Mouse (Mus musculus) left cerebral cortex, postnatal 4 days (tissue): Measurements from ENCODE around the gene Ccdc18. TPM values are rescaled to one million over a fixed set of nuclear protein-coding genes. Genes with fewer than 3 reads are reported as not detected.
"Not testable (repeated sequence)": the region's sequence is repeated elsewhere in the genome, so short reads cannot be mapped to it uniquely, and the experiment has no call there.

ENCODE experiments used
- DNase-seq: peaks from one replicate; pipeline ENCODE4 v3.0.0-alpha.2; 2022
- intact Hi-C: fragments of 180-260 bp; cut with DNase I; formaldehyde crosslinking; loops from one replicate; pipeline ENCODE4 v1.15.1; 2025
- total RNA-seq, 2 experiments: library from RNA; stranded (reverse); gene quantifications; 2 replicates each; pipeline ENCODE4 v1.2.3; 2021

Ccdc18 gene
- total RNA-seq, 2 experiments from 2014 or later: 2.3 to 2.9 TPM

DNA sequence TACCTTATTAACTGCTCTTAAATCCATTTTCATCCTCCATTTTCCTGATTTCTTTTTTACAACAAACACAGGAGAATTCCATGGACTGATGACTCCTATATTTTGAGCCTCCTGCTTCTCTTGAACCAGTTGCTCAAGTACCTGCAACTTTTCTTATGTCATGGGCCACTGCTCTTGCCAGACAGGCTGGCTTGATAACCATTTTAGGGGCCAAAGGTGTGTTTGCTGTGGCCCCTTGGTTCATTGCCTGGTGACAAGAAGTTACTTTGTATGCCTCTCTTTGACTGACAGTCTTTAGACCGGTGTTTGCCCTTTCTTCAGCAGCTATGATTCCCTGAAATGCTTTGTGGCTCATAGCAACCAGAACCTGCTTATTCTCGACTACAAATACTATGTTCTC is 117.4 kb downstream of the Ccdc18 start:
- no peak for DNase-seq
- intact Hi-C loops: no loop called here

DNA sequence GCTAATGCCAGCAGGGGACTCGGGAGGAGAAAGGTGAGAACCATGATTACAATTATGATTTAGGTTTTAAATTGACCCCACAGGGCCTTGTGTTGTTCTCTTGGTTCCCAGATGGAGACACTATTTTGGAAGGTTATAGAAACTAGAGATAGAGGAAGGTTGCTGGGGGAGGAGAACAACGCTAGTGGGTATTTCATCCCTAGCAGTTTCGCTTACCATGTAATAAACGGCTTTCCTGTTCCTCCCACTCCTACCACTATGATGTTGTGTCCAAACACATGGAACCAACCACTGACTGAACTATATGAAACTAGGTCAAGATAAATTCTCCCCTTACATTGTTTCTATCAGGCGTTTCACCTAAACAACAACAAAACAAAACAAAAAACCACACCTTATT is 122.6 kb downstream of the Ccdc18 start:
- intact Hi-C loops: no loop called here
- no peak for DNase-seq

DNA sequence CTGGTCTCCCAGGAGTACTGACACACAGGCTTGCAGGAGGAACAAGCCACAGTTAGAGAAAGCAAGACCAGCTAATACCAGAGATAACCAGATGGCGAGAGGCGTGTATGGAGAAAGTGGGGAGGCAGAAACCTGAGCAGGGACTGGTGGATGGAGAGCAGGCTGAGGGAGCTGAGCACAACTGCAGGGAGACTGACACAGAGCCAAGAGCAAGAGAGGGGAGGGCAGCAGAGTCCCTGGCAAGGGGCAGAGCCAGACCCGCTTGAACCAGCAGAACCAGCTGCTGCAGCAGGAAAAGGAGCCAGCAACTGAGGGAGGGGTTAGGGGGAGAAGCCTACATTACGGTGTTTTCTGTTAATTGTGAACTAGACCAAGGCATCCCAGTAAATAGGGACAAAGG is 130.0 kb downstream of the Ccdc18 start:
- peak; percentile 78 for DNase-seq
- intact Hi-C loops: no loop called here

- DNase-seq, intact Hi-C loops: not testable (repeated sequence)
Measured at GRCm38 (mm10) chr5:108263785-108264184, 131.1 kb downstream of the Ccdc18 start.

GRCm38 (mm10) chr5:108266990-108267389 is 134.3 kb downstream of the Ccdc18 start:
- intact Hi-C loops: no loop called here
- no peak for DNase-seq

DNA sequence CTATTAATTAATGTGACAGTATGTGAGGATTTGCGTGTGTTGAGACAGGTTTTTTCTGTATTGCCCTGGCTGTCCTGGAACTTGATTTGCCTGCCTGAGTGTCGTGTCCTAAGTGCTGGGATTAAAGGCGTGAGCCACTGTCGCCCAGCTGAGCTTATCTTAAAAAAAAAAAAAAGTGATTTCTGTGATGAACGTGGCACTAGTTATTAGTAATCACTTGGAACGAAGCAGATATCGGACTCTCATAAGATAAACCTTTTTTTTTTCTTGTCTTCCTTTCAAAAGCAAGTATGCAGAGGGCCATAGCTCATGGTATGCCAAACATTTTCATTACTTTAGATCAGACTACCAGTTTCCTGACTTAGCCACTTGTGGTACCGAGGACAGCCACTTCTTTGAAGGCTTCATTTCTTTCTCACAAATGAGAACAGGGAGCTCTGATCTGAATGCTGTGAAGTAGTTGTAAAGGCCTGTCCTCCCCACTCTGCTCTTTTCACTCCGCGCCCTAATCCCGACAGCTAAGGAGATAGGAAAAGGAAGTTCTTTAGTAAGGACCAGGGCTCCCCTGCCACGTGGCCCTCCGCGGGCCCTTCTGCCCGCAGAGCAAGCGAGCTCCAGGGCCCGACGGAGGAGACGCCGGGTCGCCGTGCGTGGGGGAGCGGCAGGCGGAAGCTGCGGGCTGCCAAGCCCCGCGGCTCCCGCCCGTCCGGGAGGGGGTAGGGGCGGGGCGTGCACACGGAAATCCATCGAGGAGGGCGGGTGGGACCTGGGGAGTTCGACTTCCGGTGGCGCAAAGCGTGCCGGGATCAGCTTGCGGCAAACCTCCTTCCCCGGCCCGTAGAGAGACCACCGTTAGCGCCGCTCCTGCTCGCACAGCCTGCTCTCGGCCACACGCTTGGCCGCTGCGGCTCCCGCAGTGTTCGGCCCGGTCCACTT is 135.7 kb downstream of the Ccdc18 start, which contains the start of gene Dr1:
Gene Dr1, plus strand, starts transcription at position 771 of the 936 bp plus-strand sequence.
- DNase-seq: peak; percentile 92
- intact Hi-C loops: no loop called here

DNA sequence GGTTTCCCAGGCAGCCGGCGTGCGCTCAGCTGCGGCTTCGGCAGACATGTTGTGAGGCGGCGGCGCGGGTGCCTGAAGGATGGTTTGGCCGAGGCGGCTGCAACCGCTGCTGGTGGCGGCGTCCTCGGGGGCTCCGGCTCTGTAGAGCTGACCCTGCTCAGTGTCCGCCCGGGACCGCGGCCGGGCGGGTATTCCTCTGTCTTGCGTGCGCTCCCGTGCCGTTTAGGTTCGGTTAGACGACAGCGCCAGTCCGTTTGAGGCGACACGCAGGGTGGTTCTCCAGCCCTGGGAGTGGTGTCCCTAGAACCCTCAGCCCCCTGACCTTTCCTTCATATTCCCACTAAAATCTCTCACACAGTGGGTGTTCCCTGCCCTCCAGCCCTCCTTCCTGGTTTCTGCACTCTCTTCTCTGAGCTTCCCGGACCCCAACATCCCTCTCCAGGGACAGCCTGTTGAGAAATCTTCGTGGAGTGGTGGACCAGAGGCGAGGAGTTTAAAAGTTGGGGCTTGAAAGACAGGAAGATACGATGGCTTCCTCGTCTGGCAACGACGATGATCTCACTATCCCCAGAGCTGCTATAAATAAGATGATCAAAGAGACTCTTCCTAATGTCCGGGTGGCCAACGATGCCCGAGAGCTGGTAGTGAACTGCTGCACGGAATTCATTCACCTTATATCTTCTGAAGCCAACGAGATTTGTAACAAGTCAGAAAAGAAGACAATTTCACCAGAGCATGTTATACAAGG is 136.6 kb downstream of the Ccdc18 start:
- intact Hi-C loops: no loop called here
- no peak for DNase-seq

DNA sequence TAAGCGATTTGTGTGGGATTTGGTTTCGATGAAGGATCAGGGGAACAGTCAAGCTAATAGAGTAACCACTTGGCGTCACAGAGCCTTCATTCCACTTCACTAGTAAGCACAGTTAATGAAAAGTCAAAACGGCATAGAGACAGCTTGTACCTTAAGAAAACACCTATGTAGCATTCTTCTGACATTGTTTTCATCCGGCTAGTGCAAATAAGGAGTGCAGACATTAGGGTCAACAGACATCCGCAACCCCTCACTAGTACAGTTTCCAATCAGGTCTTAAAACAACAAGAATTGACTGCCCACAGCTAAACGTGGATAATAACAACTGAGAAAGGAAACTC is 137.1 kb downstream of the Ccdc18 start:
- no peak for DNase-seq
- intact Hi-C loops: no loop called here

DNA sequence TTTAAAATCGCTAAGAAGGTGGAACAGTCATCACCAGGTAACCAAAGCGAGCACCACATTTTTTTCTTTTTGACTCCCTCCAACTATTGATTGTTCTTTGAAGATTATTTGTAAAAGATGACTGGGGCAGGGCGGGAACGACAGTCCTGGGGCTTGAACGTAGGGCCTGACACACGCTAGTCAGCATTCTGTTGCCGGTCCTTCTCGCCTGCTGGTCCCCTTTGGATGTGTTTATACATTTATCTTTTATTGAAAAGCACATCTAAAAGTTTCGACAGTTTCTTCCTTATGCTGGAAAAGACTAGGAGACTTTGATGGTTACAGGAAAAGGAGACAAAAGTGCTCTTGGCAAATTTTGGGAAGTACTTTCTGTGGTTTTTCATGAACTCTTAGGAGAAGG is 137.7 kb downstream of the Ccdc18 start:
- no peak for DNase-seq
- intact Hi-C loops: no loop called here

GRCm38 (mm10) chr5:108271345-108271744 is 138.7 kb downstream of the Ccdc18 start:
- intact Hi-C loops, DNase-seq: not testable (repeated sequence)

Other genes with a start within 250 kb of the Ccdc18 start
- 100 to 1,000 TPM; 147 to 148 TPM for gene Rpl5, start 232.4 kb upstream of the Ccdc18 start, total RNA-seq
- 10 to 100 TPM; 36.3 to 37.9 TPM for gene Fam69a, start 145.8 kb upstream of the Ccdc18 start, total RNA-seq
- gene Mtf2, start 67.2 kb upstream of the Ccdc18 start, total RNA-seq: 10 to 100 TPM; 73.8 to 81.7 TPM
- gene Tmed5, start 255 bp upstream of the Ccdc18 start, total RNA-seq: 10 to 100 TPM; 15.9 to 18.3 TPM
- 10 to 100 TPM; 33.1 to 37.3 TPM for gene Dr1, start 136.0 kb downstream of the Ccdc18 start, total RNA-seq
- 1 to 10 TPM; 7.1 to 8.0 TPM for gene Pigg, start 179.7 kb downstream of the Ccdc18 start, total RNA-seq
- 10 to 100 TPM; 36.1 to 41.3 TPM for gene Gm42517, start 235.0 kb downstream of the Ccdc18 start, total RNA-seq